Mouse (Mus musculus) thymus, postnatal 25 days (tissue): Measurements from ENCODE around the gene Kcnab1.

ENCODE experiments used
- DNase-seq: peaks from one replicate; pipeline ENCODE4 v3.0.0; 2022

Kcnab1 gene

GRCm38 (mm10) chr3:65204356-65205075 is 95.3 kb downstream of the Kcnab1 start:
- no peak for DNase-seq

DNA sequence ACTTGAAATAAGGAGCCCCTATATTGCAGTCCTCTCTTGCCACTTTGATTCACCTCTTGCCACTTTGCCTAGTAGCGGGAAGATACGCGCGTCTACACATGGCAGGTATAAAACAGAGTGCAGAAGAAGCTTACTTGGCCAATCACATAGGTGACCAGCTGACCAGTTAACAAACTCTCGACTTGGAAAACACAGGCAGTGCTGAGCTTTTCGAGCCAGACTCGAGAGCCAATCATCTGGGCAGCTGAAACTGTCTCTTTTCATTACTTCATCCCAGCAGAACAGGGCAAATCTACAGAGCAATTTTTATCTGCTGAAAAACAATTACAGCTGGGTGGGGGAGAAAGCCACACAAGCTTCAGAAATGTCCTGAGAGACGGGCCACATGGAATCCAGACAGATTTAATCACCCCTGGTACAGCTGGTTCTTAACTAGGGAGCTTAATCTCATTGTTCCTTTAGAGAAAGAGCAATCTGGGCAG is 96.4 kb downstream of the Kcnab1 start:
- DNase-seq: no peak

DNA sequence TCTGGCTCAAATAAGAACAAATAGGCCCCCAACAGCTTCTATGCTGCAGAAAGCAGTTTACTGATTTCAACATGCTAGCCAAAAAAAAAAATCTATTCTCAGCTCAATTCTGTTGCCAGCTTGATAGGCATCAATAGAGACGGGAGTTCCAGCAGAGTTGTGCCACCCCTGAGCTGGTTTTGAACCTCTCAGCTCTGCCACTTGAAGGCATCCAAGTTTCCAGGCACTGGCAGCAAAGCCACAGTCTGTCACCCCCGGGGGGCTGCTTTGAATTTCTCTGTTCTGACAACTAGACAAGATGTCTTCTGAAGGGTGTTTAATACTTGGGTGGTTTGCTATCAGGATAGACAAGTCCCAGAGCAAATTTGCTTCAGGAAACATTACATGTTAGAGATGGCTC is 104.5 kb downstream of the Kcnab1 start:
- no peak for DNase-seq

DNA sequence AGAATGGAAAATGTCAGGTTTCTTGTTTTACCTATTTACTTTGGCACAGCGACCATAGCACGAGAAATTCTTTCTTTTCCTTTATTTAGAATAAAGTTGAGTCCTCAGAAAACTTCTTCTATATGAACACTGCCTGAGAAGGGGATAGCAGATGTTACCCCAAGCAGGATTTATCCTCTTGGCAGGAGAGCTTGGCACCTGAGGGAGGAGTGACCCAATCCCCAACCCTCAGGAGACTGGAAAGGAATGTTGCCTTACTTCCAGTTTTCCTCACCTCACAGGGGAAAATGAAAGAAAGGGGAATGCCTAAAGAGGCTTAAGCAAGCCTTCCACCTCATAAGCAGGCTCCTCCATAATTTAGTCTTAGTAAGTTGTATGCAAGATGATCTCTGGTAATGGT is 105.5 kb downstream of the Kcnab1 start:
- no peak for DNase-seq

DNA sequence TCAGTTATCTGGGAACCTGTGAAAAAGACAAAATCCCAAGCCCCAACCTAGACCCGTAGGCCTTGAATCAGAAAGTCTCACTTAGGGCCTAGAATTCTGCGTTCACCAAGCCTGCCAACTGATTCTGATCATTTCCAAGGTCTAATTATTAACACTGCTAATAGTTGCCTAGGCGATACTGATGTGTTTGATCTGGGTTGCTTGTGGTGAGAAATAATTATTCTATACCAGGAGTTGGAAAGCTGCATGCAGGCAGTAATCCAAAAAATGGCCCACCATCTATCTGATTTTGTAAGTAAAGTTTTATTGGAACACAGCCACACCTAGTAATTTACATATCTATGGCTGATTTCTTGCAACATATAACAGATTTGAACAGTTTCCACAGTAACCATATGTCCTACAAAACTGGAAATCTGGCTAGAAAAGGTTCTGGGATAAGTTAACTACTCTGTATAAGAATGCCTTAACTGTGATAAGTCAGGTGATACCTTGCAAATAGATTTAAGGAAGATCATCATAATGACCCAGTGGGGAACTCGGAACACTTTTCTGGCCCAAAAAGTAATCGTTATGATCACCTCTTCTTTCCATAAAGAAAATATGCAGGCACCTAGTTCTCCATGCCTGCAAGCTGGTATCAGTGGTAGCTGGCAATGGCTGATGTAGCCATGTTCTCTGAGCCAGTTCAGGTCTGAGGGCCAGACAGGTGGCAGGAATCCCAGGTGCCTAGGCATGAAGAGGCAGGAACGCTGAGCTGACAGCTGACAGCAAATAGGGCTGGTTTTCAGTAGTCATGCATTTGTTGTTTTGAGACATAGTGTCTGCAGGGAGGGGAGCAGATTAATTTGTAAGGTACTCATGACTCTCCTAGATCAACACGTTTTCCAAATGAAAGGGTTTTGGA is 108.7 kb downstream of the Kcnab1 start:
- DNase-seq: no peak

- DNase-seq: no peak
Observed at GRCm38 (mm10) chr3:65220287-65220686, 111.1 kb downstream of the Kcnab1 start.

DNA sequence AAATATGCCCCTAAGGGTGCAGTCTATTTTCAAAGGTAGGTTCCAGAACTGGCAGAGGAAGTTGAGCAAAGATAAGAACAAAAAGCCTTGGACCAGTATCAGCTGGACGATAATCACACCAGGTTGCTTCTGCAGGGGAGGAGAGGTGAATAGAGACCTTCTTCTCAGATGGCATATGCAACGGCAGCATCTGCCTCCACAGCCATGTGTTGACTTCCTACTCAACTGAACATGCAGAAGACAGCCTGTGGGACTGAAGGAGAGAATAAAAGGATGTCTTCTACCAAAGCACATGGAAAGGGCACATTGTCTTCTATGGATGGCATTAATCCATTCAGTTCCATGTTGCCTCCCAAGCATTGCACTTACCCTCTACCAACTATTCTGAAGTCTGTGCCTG is 114.5 kb downstream of the Kcnab1 start:
- DNase-seq: no peak

DNA sequence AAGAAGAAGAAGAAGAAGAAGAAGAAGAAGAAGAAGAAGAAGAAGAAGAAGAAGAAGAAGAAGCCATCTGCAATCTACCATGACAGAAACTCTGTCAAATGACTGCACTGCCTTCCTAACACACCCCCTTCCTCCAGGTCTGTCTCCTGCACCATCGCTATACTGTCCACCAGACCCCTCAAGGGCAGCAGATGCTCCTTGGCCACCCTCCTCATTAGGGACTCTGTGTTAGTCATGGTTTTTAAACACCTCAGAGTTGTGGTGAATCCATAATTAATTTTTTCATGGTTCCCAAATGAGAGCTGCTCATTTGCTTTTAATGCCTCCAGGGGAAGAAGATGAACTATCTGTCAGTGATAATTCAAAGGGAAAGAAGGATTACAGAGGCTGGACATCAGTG is 121.8 kb downstream of the Kcnab1 start:
- DNase-seq: no peak

DNA sequence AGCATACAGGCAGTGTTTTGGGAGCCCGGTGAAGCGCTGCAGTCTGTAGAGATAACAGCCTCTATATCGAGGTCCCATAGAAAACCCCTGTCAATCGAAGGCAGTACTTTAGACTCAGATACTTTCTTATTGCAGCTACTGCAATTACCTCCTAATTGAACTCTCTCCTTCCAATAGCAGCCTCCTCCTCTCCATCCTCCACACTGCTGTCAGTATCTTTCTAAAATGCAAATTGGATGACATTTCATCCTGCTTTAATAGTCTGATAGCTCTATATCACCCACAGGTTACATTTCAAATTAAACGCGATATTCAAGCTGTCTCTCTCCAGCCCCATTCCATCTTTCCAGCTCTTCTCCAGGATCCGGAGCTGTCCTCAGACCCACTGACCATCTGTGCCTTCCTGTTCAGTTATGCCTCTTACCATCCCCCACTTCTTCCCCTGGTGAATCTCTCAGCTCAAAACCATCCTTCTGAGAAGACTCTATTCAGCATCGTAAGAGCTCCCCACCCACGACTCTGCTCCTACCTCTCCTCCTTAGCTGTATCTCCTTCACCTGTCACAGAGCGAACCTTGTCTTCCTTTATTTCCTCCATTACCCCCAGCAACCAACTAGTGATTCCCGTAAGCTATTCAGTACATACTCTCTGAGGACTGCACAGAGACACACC is 122.4 kb downstream of the Kcnab1 start:
- DNase-seq: no peak

DNA sequence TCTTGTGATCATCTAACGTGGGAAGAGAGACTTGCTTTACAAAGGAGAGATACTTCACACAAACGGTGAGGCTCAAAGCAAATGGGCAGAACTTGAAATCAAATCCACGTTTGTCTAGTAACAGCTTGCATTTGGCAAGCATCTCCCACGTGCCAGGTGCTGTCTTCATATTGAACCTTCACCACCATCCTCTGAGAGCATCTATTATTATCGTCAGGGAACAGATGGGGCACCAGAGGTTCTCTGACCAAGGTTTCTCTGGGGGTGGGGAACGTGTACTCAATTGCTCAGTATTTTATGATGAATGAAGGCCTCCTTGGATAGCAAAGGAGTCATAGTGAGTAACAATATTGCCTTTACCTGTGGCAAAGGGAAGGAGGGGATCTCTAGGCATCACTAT is 139.8 kb downstream of the Kcnab1 start:
- no peak for DNase-seq

DNA sequence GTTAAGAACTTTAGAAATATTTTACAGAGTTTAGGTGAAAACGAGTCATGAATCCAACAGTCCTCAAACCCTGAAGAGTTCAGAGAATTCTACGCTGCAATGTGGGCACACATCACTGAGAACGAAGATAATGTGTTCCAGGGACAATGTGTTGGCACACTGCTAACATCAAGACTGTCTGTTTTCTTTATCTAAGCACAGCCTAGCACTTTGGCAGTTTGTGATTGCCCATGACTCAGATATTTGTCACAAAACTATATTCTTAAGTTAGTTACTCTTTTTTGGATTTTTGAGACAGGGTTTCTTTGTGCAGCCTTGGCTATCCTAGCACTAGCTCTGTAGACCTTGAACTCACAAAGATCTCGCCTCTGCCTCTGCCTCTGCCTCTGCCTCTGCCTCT is 151.3 kb downstream of the Kcnab1 start:
- DNase-seq: no peak

- DNase-seq: no peak
Observed at GRCm38 (mm10) chr3:65262506-65263422, 153.6 kb downstream of the Kcnab1 start.

- no peak for DNase-seq
Observed at GRCm38 (mm10) chr3:65273317-65273716, 164.1 kb downstream of the Kcnab1 start.

DNA sequence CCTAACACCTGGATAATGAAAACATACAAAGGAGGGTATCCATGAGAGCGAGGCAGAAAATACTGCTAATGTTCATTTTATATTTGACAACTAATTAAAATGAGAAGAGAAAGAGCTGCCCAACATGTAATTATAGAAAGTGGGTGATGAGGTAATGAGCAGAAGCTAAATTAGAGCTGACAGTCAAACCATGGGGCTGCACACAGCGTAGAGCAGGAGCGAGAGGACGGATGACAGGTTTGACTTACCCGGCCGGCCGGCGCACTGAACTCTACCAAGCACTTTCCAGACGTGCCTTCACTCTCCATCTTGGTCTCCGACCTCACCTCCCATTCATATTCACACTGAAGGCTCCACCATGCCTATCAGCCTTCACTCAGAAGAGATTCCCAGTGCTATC is 168.6 kb downstream of the Kcnab1 start:
- no peak for DNase-seq

GRCm38 (mm10) chr3:65283366-65283765 is 174.2 kb downstream of the Kcnab1 start:
- DNase-seq: no peak

DNA sequence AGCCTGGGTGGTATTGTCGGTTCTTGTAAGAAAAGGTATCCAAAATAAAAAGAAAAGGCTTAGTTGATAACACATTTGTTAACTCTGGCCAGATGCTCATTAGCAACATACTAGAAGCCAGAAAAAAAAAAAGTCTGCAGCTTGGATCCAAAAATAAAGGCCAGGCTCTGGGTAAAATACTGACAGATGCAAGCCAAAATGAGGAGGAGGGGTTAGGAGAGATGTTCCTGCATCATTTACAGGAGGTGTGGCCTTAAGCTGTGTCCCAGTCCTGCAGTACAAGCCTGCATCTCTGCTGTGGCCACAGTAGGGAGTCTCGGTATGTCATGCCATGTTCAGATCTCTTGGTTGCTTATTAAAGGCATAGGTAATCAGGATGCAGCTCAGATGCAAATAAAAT is 179.8 kb downstream of the Kcnab1 start:
- no peak for DNase-seq

- DNase-seq: no peak
Observed at GRCm38 (mm10) chr3:65296996-65297395, 187.8 kb downstream of the Kcnab1 start.

DNA sequence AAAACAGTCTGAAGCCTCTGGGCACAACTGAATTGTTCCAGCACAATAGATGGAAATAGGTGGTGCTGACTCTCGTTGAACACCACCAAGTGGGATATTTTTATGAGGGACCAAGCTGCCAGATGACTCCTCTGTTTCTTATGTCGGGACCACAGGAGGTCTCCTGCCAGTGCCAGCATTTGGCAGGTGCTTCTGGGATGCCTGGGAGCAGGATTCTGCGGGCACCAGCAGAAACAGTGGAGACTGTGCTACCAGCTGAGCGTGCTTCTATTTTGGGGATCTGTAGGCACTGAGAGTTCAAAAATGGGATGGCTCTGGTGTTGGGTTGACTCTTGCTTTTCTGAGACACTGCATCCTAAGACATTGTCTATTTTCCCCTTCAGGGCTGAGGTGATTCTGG is 190.0 kb downstream of the Kcnab1 start:
- no peak for DNase-seq

GRCm38 (mm10) chr3:65301531-65301930 is 192.3 kb downstream of the Kcnab1 start:
- DNase-seq: no peak

GRCm38 (mm10) chr3:65302559-65302958 is 193.4 kb downstream of the Kcnab1 start:
- no peak for DNase-seq

DNA sequence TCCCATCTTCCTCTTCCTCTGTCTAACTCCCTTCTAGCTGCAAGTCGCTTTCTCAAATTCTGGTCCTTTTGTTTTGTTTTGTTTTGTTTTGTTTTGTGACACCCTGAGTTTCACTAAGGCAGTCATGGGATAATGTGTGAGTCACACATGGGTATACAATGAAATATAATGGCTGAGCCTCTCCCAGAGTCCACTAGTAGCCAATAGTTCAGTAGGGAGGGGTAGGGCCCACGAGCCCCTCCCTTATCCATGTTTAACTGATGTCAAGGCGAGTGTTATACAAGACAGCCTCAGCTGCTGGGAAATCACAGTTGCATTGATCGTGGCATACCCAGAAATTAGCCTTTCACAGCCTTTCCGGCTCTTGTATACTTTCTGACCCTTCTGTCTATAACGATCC is 206.7 kb downstream of the Kcnab1 start:
- no peak for DNase-seq

DNA sequence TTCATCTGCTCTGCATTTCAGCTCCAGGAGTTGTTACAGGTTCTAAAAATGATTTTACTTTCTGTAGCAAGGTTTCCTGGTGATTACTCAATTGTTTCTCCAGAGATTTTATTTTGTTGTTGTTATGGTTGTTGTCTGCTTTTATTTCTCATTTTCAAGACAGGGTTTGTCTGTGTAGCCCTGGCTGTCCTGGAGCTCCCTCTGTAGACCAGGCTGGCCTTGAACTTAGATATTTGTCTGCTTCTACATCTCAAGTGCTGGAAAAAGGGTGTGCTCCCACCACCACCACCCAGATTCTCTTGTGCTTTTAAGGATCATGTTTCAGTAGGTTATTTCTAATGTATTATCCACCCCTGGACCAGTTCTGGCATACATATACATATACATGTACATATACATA is 207.6 kb downstream of the Kcnab1 start:
- no peak for DNase-seq
